Mouse (Mus musculus) CH12.LX (cell line): ENCODE data around the gene Midn. TPM values are rescaled to one million over a fixed set of nuclear protein-coding genes. Genes with fewer than 3 reads are reported as not detected.

Experiments
- DNase-seq: peaks from one replicate; pipeline ENCODE4 v3.0.0-alpha.2; 2013; ENCODE audit errors: extremely low read depth
- H3K27ac ChIP-seq: 2 replicates; pipeline ENCODE4 v1.5.1; 2012; ENCODE audit warnings: low read depth, mild to moderate bottlenecking, control low read depth, moderate library complexity; ENCODE audit not compliant: insufficient read depth
- H3K27me3 ChIP-seq: replicated peaks from 2 replicates; pipeline ENCODE3; 2012; ENCODE audit warnings: inconsistent platforms
- H3K36me3 ChIP-seq, 2 experiments: replicated peaks in 1 of 2; 2 replicates each; pipeline versions ENCODE3 to v1.6.1; 2012; ENCODE audit warnings: inconsistent platforms in 1 of 2, low read length in 1 of 2, mild to moderate bottlenecking in 1 of 2, mixed read lengths in 1 of 2, moderate library complexity in 1 of 2; ENCODE audit not compliant: control insufficient read depth in 1 of 2, insufficient read depth in 1 of 2
- H3K4me1 ChIP-seq, 2 experiments: 2 replicates each; pipeline ENCODE4 v1.6.1; 2012; ENCODE audit warnings: inconsistent platforms in 1 of 2, moderate library complexity in 1 of 2; ENCODE audit not compliant: insufficient read depth in 2 of 2, control insufficient read depth in 1 of 2
- H3K4me2 ChIP-seq: 2 replicates; pipeline ENCODE4 v1.6.1; 2012; ENCODE audit warnings: low read depth, mild to moderate bottlenecking, control low read depth; ENCODE audit not compliant: poor library complexity, insufficient read depth, severe bottlenecking
- H3K4me3 ChIP-seq, 3 experiments: fragments of 150-350 bp in 1 of 3; sonication (generic) in 1 of 3; replicated peaks in 1 of 3; 2 replicates each; pipeline versions ENCODE3 to v1.5.1; 2011 to 2012; ENCODE audit warnings: low read depth in 2 of 3, low read length in 2 of 3, mild to moderate bottlenecking in 2 of 3, moderate library complexity in 2 of 3, control low read depth in 1 of 3, improper control_type of control experiment in 1 of 3, inconsistent platforms in 1 of 3, mixed read lengths in 1 of 3; ENCODE audit not compliant: poor library complexity in 1 of 3
- H3K79me2 ChIP-seq: replicated peaks from 2 replicates; pipeline ENCODE4 v1.6.1; 2012; ENCODE audit warnings: mild to moderate bottlenecking, moderate library complexity; ENCODE audit not compliant: control insufficient read depth, poor library complexity, insufficient read depth, severe bottlenecking; ENCODE audit errors: extremely low read depth
- H3K9ac ChIP-seq: 2 replicates; pipeline ENCODE4 v1.6.1; 2012; ENCODE audit warnings: low read depth, mild to moderate bottlenecking, control low read depth, moderate library complexity; ENCODE audit not compliant: insufficient read depth
- H3K9me3 ChIP-seq: replicated peaks from 2 replicates; pipeline ENCODE3; 2012; ENCODE audit warnings: low read length, inconsistent platforms, mixed read lengths
- BHLHE40 ChIP-seq: IDR thresholded peaks from 2 replicates; pipeline ENCODE4 v1.6.1; 2011; ENCODE audit warnings: mild to moderate bottlenecking, low read depth, low read length, improper control_type of control experiment
- CHD1 ChIP-seq: IDR thresholded peaks from 2 replicates; pipeline ENCODE4 v1.6.1; 2012; ENCODE audit warnings: low read depth, low read length, improper control_type of control experiment, inconsistent platforms
- CHD2 ChIP-seq: IDR thresholded peaks from 2 replicates; pipeline ENCODE4 v1.6.1; 2011; ENCODE audit warnings: low read length, improper control_type of control experiment
- CTCF ChIP-seq, 2 experiments: IDR thresholded peaks in 1 of 2; conservative IDR thresholded peaks in 1 of 2; 2 replicates each; pipeline ENCODE4 v1.5.1; 2011 to 2012; ENCODE audit warnings: low read depth in 2 of 2, low read length in 2 of 2, improper control_type of control experiment in 1 of 2, inconsistent platforms in 1 of 2, mild to moderate bottlenecking in 1 of 2, moderate library complexity in 1 of 2
- E2F4 ChIP-seq: IDR thresholded peaks from 2 replicates; pipeline ENCODE4 v1.6.1; 2011; ENCODE audit warnings: low read depth, low read length, improper control_type of control experiment; ENCODE audit not compliant: insufficient replicate concordance
- ELF1 ChIP-seq: IDR thresholded peaks from 2 replicates; pipeline ENCODE4 v1.6.1; 2014; ENCODE audit warnings: low read depth, mild to moderate bottlenecking, inconsistent platforms, low read length, improper control_type of control experiment
- EP300 ChIP-seq: IDR thresholded peaks from 2 replicates; pipeline ENCODE4 v1.6.1; 2011; ENCODE audit warnings: low read length, improper control_type of control experiment
- ETS1 ChIP-seq: conservative IDR thresholded peaks from 2 replicates; pipeline ENCODE4 v1.6.1; 2012; ENCODE audit warnings: low read depth, mild to moderate bottlenecking, inconsistent platforms, low read length, improper control_type of control experiment, moderate library complexity
- GABPA ChIP-seq: IDR thresholded peaks from 2 replicates; pipeline ENCODE4 v1.6.1; 2012; ENCODE audit warnings: low read depth, low read length, improper control_type of control experiment, inconsistent platforms; ENCODE audit not compliant: insufficient replicate concordance
- HCFC1 ChIP-seq: IDR thresholded peaks from 2 replicates; pipeline ENCODE4 v1.6.1; 2012; ENCODE audit warnings: low read depth, mild to moderate bottlenecking, inconsistent platforms, low read length, improper control_type of control experiment
- IRF4 ChIP-seq: IDR thresholded peaks from 2 replicates; pipeline ENCODE4 v1.6.1; 2014; ENCODE audit warnings: low read depth, mild to moderate bottlenecking, inconsistent platforms, low read length, improper control_type of control experiment
- JUN ChIP-seq: IDR thresholded peaks from 2 replicates; pipeline ENCODE4 v1.6.1; 2011; ENCODE audit warnings: low read depth, mild to moderate bottlenecking, low read length, improper control_type of control experiment, moderate library complexity; ENCODE audit not compliant: insufficient read depth
- JUND ChIP-seq: conservative IDR thresholded peaks from 2 replicates; pipeline ENCODE4 v1.6.1; 2011; ENCODE audit warnings: low read depth, low read length, improper control_type of control experiment
- KAT2A ChIP-seq: IDR thresholded peaks from 2 replicates; pipeline ENCODE4 v1.6.1; 2012; ENCODE audit warnings: low read length, improper control_type of control experiment, inconsistent platforms; ENCODE audit not compliant: insufficient replicate concordance
- MAFK ChIP-seq: IDR thresholded peaks from 2 replicates; pipeline ENCODE4 v1.6.1; 2011; ENCODE audit warnings: low read length, improper control_type of control experiment; ENCODE audit not compliant: insufficient replicate concordance
- MAX ChIP-seq: IDR thresholded peaks from 2 replicates; pipeline ENCODE4 v1.6.1; 2011; ENCODE audit warnings: low read length, improper control_type of control experiment
- MAZ ChIP-seq: IDR thresholded peaks from 2 replicates; pipeline ENCODE4 v1.6.1; 2012; ENCODE audit warnings: low read depth, mild to moderate bottlenecking, inconsistent platforms, low read length, improper control_type of control experiment, moderate library complexity
- MEF2A ChIP-seq: IDR thresholded peaks from 2 replicates; pipeline ENCODE4 v1.6.1; 2014; ENCODE audit warnings: low read depth, mild to moderate bottlenecking, inconsistent platforms, low read length, improper control_type of control experiment, borderline replicate concordance
- MXI1 ChIP-seq: IDR thresholded peaks from 2 replicates; pipeline ENCODE4 v1.6.1; 2011; ENCODE audit warnings: mild to moderate bottlenecking, low read depth, low read length, improper control_type of control experiment
- MYC ChIP-seq: IDR thresholded peaks from 2 replicates; pipeline ENCODE4 v1.6.1; 2011; ENCODE audit warnings: low read depth, mild to moderate bottlenecking, improper control_type of control experiment, low read length
- NELFE ChIP-seq: IDR thresholded peaks from 2 replicates; pipeline ENCODE4 v1.6.1; 2011; ENCODE audit warnings: low read depth, low read length, improper control_type of control experiment
- NRF1 ChIP-seq: IDR thresholded peaks from 2 replicates; pipeline ENCODE4 v1.6.1; 2014; ENCODE audit warnings: low read depth, mild to moderate bottlenecking, inconsistent platforms, low read length, improper control_type of control experiment, moderate library complexity
- PAX5 ChIP-seq: IDR thresholded peaks from 2 replicates; pipeline ENCODE4 v1.6.1; 2012; ENCODE audit warnings: low read length, inconsistent platforms, mixed read lengths
- POLR2A ChIP-seq: IDR thresholded peaks from 2 replicates; pipeline ENCODE4 v1.6.1; 2011; ENCODE audit warnings: low read depth, mild to moderate bottlenecking, improper control_type of control experiment, low read length
- POLR2AphosphoS2 ChIP-seq: IDR thresholded peaks from 2 replicates; pipeline ENCODE4 v1.6.1; 2011; ENCODE audit warnings: low read depth, low read length, improper control_type of control experiment
- RAD21 ChIP-seq: IDR thresholded peaks from 2 replicates; pipeline ENCODE4 v1.6.1; 2011; ENCODE audit warnings: low read depth, mild to moderate bottlenecking, low read length, improper control_type of control experiment, moderate library complexity
- RCOR1 ChIP-seq: conservative IDR thresholded peaks from 2 replicates; pipeline ENCODE4 v1.6.1; 2012; ENCODE audit warnings: low read depth, mild to moderate bottlenecking, inconsistent platforms, low read length, improper control_type of control experiment
- SIN3A ChIP-seq: IDR thresholded peaks from 2 replicates; pipeline ENCODE4 v1.6.1; 2012; ENCODE audit warnings: low read length, improper control_type of control experiment, inconsistent platforms
- SMC3 ChIP-seq: IDR thresholded peaks from 2 replicates; pipeline ENCODE4 v1.6.1; 2011; ENCODE audit warnings: low read depth, low read length, improper control_type of control experiment
- TBP ChIP-seq: conservative IDR thresholded peaks from 2 replicates; pipeline ENCODE4 v1.6.1; 2011; ENCODE audit warnings: low read depth, low read length, improper control_type of control experiment
- TCF12 ChIP-seq: IDR thresholded peaks from 2 replicates; pipeline ENCODE4 v1.6.1; 2014; ENCODE audit warnings: low read depth, mild to moderate bottlenecking, inconsistent platforms, low read length, improper control_type of control experiment
- UBTF ChIP-seq: IDR thresholded peaks from 2 replicates; pipeline ENCODE4 v1.6.1; 2012; ENCODE audit warnings: low read depth, mild to moderate bottlenecking, inconsistent platforms, low read length, improper control_type of control experiment, moderate library complexity
- USF1 ChIP-seq: IDR thresholded peaks from 2 replicates; pipeline ENCODE4 v1.6.1; 2014; ENCODE audit warnings: low read depth, mild to moderate bottlenecking, inconsistent platforms, low read length, improper control_type of control experiment
- USF2 ChIP-seq: conservative IDR thresholded peaks from 2 replicates; pipeline ENCODE4 v1.6.1; 2011; ENCODE audit warnings: low read depth, low read length, improper control_type of control experiment
- ZC3H11A ChIP-seq: IDR thresholded peaks from 2 replicates; pipeline ENCODE4 v1.6.1; 2012; ENCODE audit warnings: low read depth, mild to moderate bottlenecking, inconsistent platforms, low read length, improper control_type of control experiment
- ZKSCAN1 ChIP-seq: IDR thresholded peaks from 2 replicates; pipeline ENCODE4 v1.6.1; 2012; ENCODE audit warnings: low read depth, inconsistent platforms, low read length, improper control_type of control experiment, borderline replicate concordance
- ZMIZ1 ChIP-seq: IDR thresholded peaks from 2 replicates; pipeline ENCODE4 v1.6.1; 2012; ENCODE audit warnings: low read depth, mild to moderate bottlenecking, inconsistent platforms, low read length, improper control_type of control experiment
- ZNF384 ChIP-seq: IDR thresholded peaks from 2 replicates; pipeline ENCODE4 v1.6.1; 2012; ENCODE audit warnings: low read depth, low read length, improper control_type of control experiment, inconsistent platforms
- dilution Hi-C: fragments of 300-500 bp; cut with MboI; formaldehyde crosslinking; loops from 2 replicates; pipeline ENCODE4 v1.14.3; 2020; ENCODE audit warnings: low sequenced_read_pairs; ENCODE audit not compliant: extremely low pct_unique_long_range_greater_than_20kb, extremely low pct_ligation_motif_present
- in situ Hi-C: fragments of 300-500 bp; cut with MboI; formaldehyde crosslinking; loops from 3 replicates; pipeline ENCODE4 v1.14.3; 2019; ENCODE audit warnings: low sequenced_read_pairs, low pct_ligation_motif_present, low pct_unique_long_range_greater_than_20kb, mixed read lengths
- polyA plus RNA-seq: library from polyadenylated mRNA; unstranded; fragments of >175 nt; gene quantifications from 2 replicates; pipeline ENCODE4 v1.2.1, GENCODE M21; 2012; ENCODE audit warnings: low read depth; ENCODE audit not compliant: insufficient read length
- total RNA-seq, 2 experiments: library from RNA; depleted of rRNA; stranded (reverse); fragments of 300-350 nt in 1 of 2; fragments of >200 nt in 1 of 2; gene quantifications; 2 replicates each; pipeline ENCODE4 v1.2.3; 2012 to 2014

Midn gene
- total and polyA plus RNA-seq, 3 experiments: 4.7 to 33.2 (median 16.2) TPM

GRCm38 (mm10) chr10:80168038-80168661 is 20.1 kb downstream of the Midn start:
- Histone ChIP-seq H3K4me1 (peaks cover 12 to 56% of the 10 kb centered on the region in 2 experiments; a peak in 3 of 4 replicates), H3K9ac (peak overlapping the region; percentile 86), H3K4me3 (peak overlapping the region; percentile 63 to 67 (median 66)), H3K27ac (peak overlapping the region; percentile 81), H3K4me2 (peak overlapping the region; percentile 80), H3K79me2 (peaks cover 16% of the 10 kb centered on the region), H3K9me3 (no peaks in the 10 kb centered on the region), H3K36me3 (peaks cover 25 to 31% of the 10 kb centered on the region in 2 experiments), H3K27me3 (no peaks in the 10 kb centered on the region)
- dilution Hi-C loops: no loop called here
- peak; percentile 93 for DNase-seq
- no peak for TF ChIP-seq PAX5
- TF ChIP-seq ZMIZ1: no peak
- TF ChIP-seq POLR2AphosphoS2: no peak; the same call in 1 of the 2 replicates
- TF ChIP-seq MAZ: no peak; the same call in 1 of the 2 replicates
- no peak for TF ChIP-seq RAD21
- TF ChIP-seq MXI1: peak; percentile 94
- TF ChIP-seq SMC3: no peak
- no peak; the same call in 1 of the 2 replicates for TF ChIP-seq NELFE
- no peak for TF ChIP-seq JUN
- peak; percentile 89 for TF ChIP-seq ZNF384
- TF ChIP-seq JUND: no peak
- no peak for TF ChIP-seq MAFK
- TF ChIP-seq HCFC1: peak; percentile 67
- peak; percentile 81 for TF ChIP-seq MAX
- TF ChIP-seq RCOR1: 0 out of 2 replicates have a peak, but pooled peaks have one; percentile 71
- no peak for TF ChIP-seq USF2
- no peak for TF ChIP-seq CTCF (conservative IDR thresholded peaks at IDR 0.05 in 1 of 2, IDR thresholded peaks at IDR 0.05 in 1 of 2; ENCODE audit: low read depth in 2 of 2, low read length in 2 of 2)
- no peak for TF ChIP-seq ZKSCAN1
- TF ChIP-seq ELF1: no peak; the same call in 1 of the 2 replicates
- TF ChIP-seq GABPA: no peak
- TF ChIP-seq CHD2: no peak
- TF ChIP-seq MEF2A: peak; percentile 26; the same call in 1 of the 2 replicates
- no peak for TF ChIP-seq USF1
- TF ChIP-seq MYC: peak; percentile 84
- peak; percentile 67 for TF ChIP-seq TCF12
- 0 out of 2 replicates have a peak, but pooled peaks have one; percentile 61 for TF ChIP-seq UBTF
- TF ChIP-seq E2F4: 0 out of 2 replicates have a peak, but pooled peaks have one; percentile 65
- TF ChIP-seq BHLHE40: peak; percentile 90
- peak; percentile 33; the same call in 1 of the 2 replicates for TF ChIP-seq POLR2A
- TF ChIP-seq SIN3A: peak; percentile 96
- TF ChIP-seq ZC3H11A: peak; percentile 87
- no peak for TF ChIP-seq KAT2A
- TF ChIP-seq ETS1: peak; percentile 31; the same call in 1 of the 2 replicates
- no peak for TF ChIP-seq EP300
- TF ChIP-seq CHD1: no peak
- no peak for TF ChIP-seq TBP
- peak; percentile 93 for TF ChIP-seq NRF1
- TF ChIP-seq IRF4: no peak
- in situ Hi-C loops: no loop called here
